8 mouse cellular contexts compared by ENCODE assay signal in the genomic region with DNA sequence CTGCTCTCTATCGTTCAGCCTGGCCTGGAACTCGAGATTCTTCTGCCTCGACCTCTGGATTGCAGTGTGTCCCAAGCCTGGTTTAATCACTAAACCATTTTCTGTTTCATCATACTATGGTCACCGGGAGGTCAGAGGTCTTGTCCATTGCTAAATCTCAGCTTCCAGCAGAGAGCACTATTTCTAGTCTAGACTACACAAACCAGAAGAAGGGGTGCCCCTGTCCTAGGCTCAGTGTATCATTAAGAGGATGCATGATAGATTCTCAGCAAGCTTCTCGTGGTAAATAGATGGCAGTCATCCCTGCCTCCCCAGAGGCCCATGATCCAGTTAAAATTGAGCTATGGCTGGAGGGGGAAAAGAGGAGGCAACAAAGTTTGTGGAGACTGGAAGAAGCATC. TPM values are rescaled to one million over a fixed set of nuclear protein-coding genes. Genes with fewer than 3 reads are reported as not detected.
DNase-seq lines count a peak whose midpoint lies in the region; ATAC-seq and TF ChIP-seq lines count a peak whose summit lies in the region.

No protein-coding gene starts in this region.

- peak overlapping the region; percentile 95 for H3K27ac ChIP-seq in lung, embryonic 14.5 days (ENCODE audit: low read depth)
- peak overlapping the region; percentile 97; the same call in 1 of the 2 replicates for H3K27ac ChIP-seq in embryonic facial prominence, embryonic 15.5 days (replicated peaks)
- peak overlapping the region; percentile 98 for H3K27ac ChIP-seq in kidney, embryonic 16.5 days (ENCODE audit: low read length)
- peak overlapping the region; percentile 91 for H3K27ac ChIP-seq in midbrain, postnatal 0 days (ENCODE audit: low read depth, low read length)

- peak overlapping the region; percentile 81 for H3K4me2 ChIP-seq in lung, embryonic 14.5 days
- H3K4me2 ChIP-seq in embryonic facial prominence, embryonic 15.5 days (replicated peaks) = peak overlapping the region; percentile 80
- H3K4me2 ChIP-seq in kidney, embryonic 16.5 days (replicated peaks; ENCODE audit: low read depth, low read length) = peak overlapping the region; percentile 78
- peak overlapping the region; percentile 47 for H3K4me2 ChIP-seq in midbrain, postnatal 0 days (ENCODE audit: low read depth, low read length, poor library complexity, severe bottlenecking)

- peaks cover 6% of the 10 kb centered on the region; the same call in 1 of the 2 replicates for H3K4me1 ChIP-seq in lung, embryonic 14.5 days (ENCODE audit: insufficient read depth)
- peaks cover 10% of the 10 kb centered on the region; the same call in 1 of the 2 replicates for H3K4me1 ChIP-seq in embryonic facial prominence, embryonic 15.5 days
- H3K4me1 ChIP-seq in kidney, embryonic 16.5 days (ENCODE audit: insufficient read depth, low read length) = peaks cover 11% of the 10 kb centered on the region
- H3K4me1 ChIP-seq in midbrain, postnatal 0 days (ENCODE audit: insufficient read depth, low read length) = no peaks in the 10 kb centered on the region

- ATAC-seq in lung, embryonic 14.5 days (ENCODE audit: insufficient read depth) = no peak
- ATAC-seq in embryonic facial prominence, embryonic 15.5 days (ENCODE audit: insufficient number of reproducible peaks, low FRiP score, low TSS enrichment, low read depth) = no peak
- no peak for ATAC-seq in kidney, embryonic 16.5 days (ENCODE audit: low FRiP score, low TSS enrichment)
- no peak for ATAC-seq in midbrain, postnatal 0 days (ENCODE audit: low FRiP score)

- H3K27me3 ChIP-seq in lung, embryonic 14.5 days (ENCODE audit: insufficient read depth, low read length) = no peaks in the 10 kb centered on the region
- no peaks in the 10 kb centered on the region for H3K27me3 ChIP-seq in embryonic facial prominence, embryonic 15.5 days
- no peaks in the 10 kb centered on the region for H3K27me3 ChIP-seq in kidney, embryonic 16.5 days (ENCODE audit: insufficient read depth, low read length)
- no peaks in the 10 kb centered on the region for H3K27me3 ChIP-seq in midbrain, postnatal 0 days (ENCODE audit: insufficient read depth, low read length)

- DNase-seq in lung, embryonic 14.5 days = peak; percentile 19
- no peak for DNase-seq in lung, postnatal 10 days
- no peak for DNase-seq in midbrain, postnatal 0 days (ENCODE audit: low spot score)
- DNase-seq in frontal cortex, adult 2 months (ENCODE audit: extremely low spot score in 1 of 2, low spot score in 1 of 2) = no peak
- no peak for DNase-seq in urinary bladder, postnatal 14 days (ENCODE audit: low spot score)
- no peak for DNase-seq in left cerebral cortex, adult 9 months (ENCODE audit: low spot score in 2 of 2)

- H3K4me3 ChIP-seq in lung, embryonic 14.5 days (ENCODE audit: low read depth, low read length) = peak overlapping the region; percentile 71
- H3K4me3 ChIP-seq in embryonic facial prominence, embryonic 15.5 days (replicated peaks) = peak overlapping the region; percentile 98
- peak overlapping the region; percentile 93 for H3K4me3 ChIP-seq in kidney, embryonic 16.5 days (ENCODE audit: low read length)
- H3K4me3 ChIP-seq in midbrain, postnatal 0 days (ENCODE audit: low read depth, low read length) = peak overlapping the region; percentile 92; the same call in 1 of the 2 replicates

- no peak overlapping the region for H3K9ac ChIP-seq in lung, embryonic 14.5 days
- H3K9ac ChIP-seq in embryonic facial prominence, embryonic 15.5 days = no peak overlapping the region
- peak overlapping the region; percentile 91 for H3K9ac ChIP-seq in kidney, embryonic 16.5 days (replicated peaks; ENCODE audit: low read length)
- no peak overlapping the region for H3K9ac ChIP-seq in midbrain, postnatal 0 days (replicated peaks; ENCODE audit: low read length, poor library complexity, severe bottlenecking)

- TF ChIP-seq CTCF in lung, embryonic 14.5 days (IDR thresholded peaks at IDR 0.05; ENCODE audit: low read depth) = no peak
- TF ChIP-seq CTCF in midbrain, postnatal 0 days (IDR thresholded peaks at IDR 0.05) = no peak

- H3K9me3 ChIP-seq in lung, embryonic 14.5 days (ENCODE audit: low read depth, low read length) = no peaks in the 10 kb centered on the region
- H3K9me3 ChIP-seq in embryonic facial prominence, embryonic 15.5 days (replicated peaks) = no peaks in the 10 kb centered on the region
- no peaks in the 10 kb centered on the region for H3K9me3 ChIP-seq in kidney, embryonic 16.5 days (ENCODE audit: low read length)
- no peaks in the 10 kb centered on the region for H3K9me3 ChIP-seq in midbrain, postnatal 0 days (ENCODE audit: low read length)

- WGBS in lung, embryonic 14.5 days = 77% methylated on average over 5 of the region's 5 CpGs
- 75% methylated on average over 5 of the region's 5 CpGs for WGBS in embryonic facial prominence, embryonic 15.5 days
- WGBS in kidney, embryonic 16.5 days = 79% methylated on average over 5 of the region's 5 CpGs
- 83% methylated on average over 5 of the region's 5 CpGs for WGBS in midbrain, postnatal 0 days

- peaks cover 30% of the 10 kb centered on the region for H3K36me3 ChIP-seq in lung, embryonic 14.5 days (ENCODE audit: insufficient read depth)
- H3K36me3 ChIP-seq in embryonic facial prominence, embryonic 15.5 days = peaks cover 44% of the 10 kb centered on the region
- H3K36me3 ChIP-seq in kidney, embryonic 16.5 days (ENCODE audit: insufficient read depth, low read length) = peaks cover 30% of the 10 kb centered on the region
- H3K36me3 ChIP-seq in midbrain, postnatal 0 days (ENCODE audit: insufficient read depth, low read length) = peaks cover 40% of the 10 kb centered on the region

RNA-seq across cellular contexts. Expression of gene Dhps, which starts 0.5 kb away (rescaled TPM):
- 60.3 and 61.5 TPM in 2 replicates for polyA plus RNA-seq in lung, embryonic 14.5 days (2014; fragmentation: Nextera tagmentation; extraction: Ambion mirVana)
- polyA plus RNA-seq in embryonic facial prominence, embryonic 15.5 days (2015; fragmentation: Nextera tagmentation; extraction: Ambion mirVana) = 53.0 and 57.9 TPM in 2 replicates
- polyA plus RNA-seq in kidney, embryonic 16.5 days (2015; fragmentation: Nextera tagmentation; extraction: Ambion mirVana) = 60.6 and 70.5 TPM in 2 replicates
- 66.3 and 77.1 TPM in 2 replicates for total RNA-seq in midbrain, postnatal 0 days (2014; rRNA removed)
- 128 and 129 TPM in 2 replicates for polyA plus RNA-seq in midbrain, postnatal 0 days (2015; fragmentation: Nextera tagmentation; extraction: Ambion mirVana)
- polyA plus RNA-seq in frontal cortex, adult 2 months (2012; rRNA removed) = 66.6 and 68.7 TPM in 2 replicates

RNA-seq across cellular contexts. Expression of gene Gm5741, which starts 3.3 kb away (rescaled TPM):
- polyA plus RNA-seq in lung, embryonic 14.5 days (2014; fragmentation: Nextera tagmentation; extraction: Ambion mirVana) = 0.72 TPM in 1 of 2 replicates, not detected in the other
- 0.65 and 0.88 TPM in 2 replicates for polyA plus RNA-seq in embryonic facial prominence, embryonic 15.5 days (2015; fragmentation: Nextera tagmentation; extraction: Ambion mirVana)
- polyA plus RNA-seq in kidney, embryonic 16.5 days (2015; fragmentation: Nextera tagmentation; extraction: Ambion mirVana) = 0.62 and 0.92 TPM in 2 replicates
- not detected in 2 replicates for total RNA-seq in midbrain, postnatal 0 days (2014; rRNA removed)
- polyA plus RNA-seq in midbrain, postnatal 0 days (2015; fragmentation: Nextera tagmentation; extraction: Ambion mirVana) = 2.2 TPM in 1 of 2 replicates, not detected in the other
- polyA plus RNA-seq in frontal cortex, adult 2 months (2012; rRNA removed) = 0.74 TPM in 1 of 2 replicates, not detected in the other

RNA-seq across cellular contexts. Expression of gene Wdr83os, which starts 9.5 kb away (rescaled TPM):
- 155 and 158 TPM in 2 replicates for polyA plus RNA-seq in lung, embryonic 14.5 days (2014; fragmentation: Nextera tagmentation; extraction: Ambion mirVana)
- 123 and 127 TPM in 2 replicates for polyA plus RNA-seq in embryonic facial prominence, embryonic 15.5 days (2015; fragmentation: Nextera tagmentation; extraction: Ambion mirVana)
- 141 TPM in 2 replicates for polyA plus RNA-seq in kidney, embryonic 16.5 days (2015; fragmentation: Nextera tagmentation; extraction: Ambion mirVana)
- total RNA-seq in midbrain, postnatal 0 days (2014; rRNA removed) = 92.6 and 105 TPM in 2 replicates
- polyA plus RNA-seq in midbrain, postnatal 0 days (2015; fragmentation: Nextera tagmentation; extraction: Ambion mirVana) = 129 and 137 TPM in 2 replicates
- polyA plus RNA-seq in frontal cortex, adult 2 months (2012; rRNA removed) = 110 and 122 TPM in 2 replicates

RNA-seq across cellular contexts. Expression of gene Wdr83, which starts 10.1 kb away (rescaled TPM):
- polyA plus RNA-seq in lung, embryonic 14.5 days (2014; fragmentation: Nextera tagmentation; extraction: Ambion mirVana) = 42.9 and 45.3 TPM in 2 replicates
- polyA plus RNA-seq in embryonic facial prominence, embryonic 15.5 days (2015; fragmentation: Nextera tagmentation; extraction: Ambion mirVana) = 42.0 and 43.7 TPM in 2 replicates
- 53.0 and 54.8 TPM in 2 replicates for polyA plus RNA-seq in kidney, embryonic 16.5 days (2015; fragmentation: Nextera tagmentation; extraction: Ambion mirVana)
- total RNA-seq in midbrain, postnatal 0 days (2014; rRNA removed) = 27.4 and 34.1 TPM in 2 replicates
- 37.0 and 39.9 TPM in 2 replicates for polyA plus RNA-seq in midbrain, postnatal 0 days (2015; fragmentation: Nextera tagmentation; extraction: Ambion mirVana)
- polyA plus RNA-seq in frontal cortex, adult 2 months (2012; rRNA removed) = 57.8 and 58.2 TPM in 2 replicates

RNA-seq across cellular contexts. Expression of gene Fbxw9, which starts 11.2 kb away (rescaled TPM):
- polyA plus RNA-seq in lung, embryonic 14.5 days (2014; fragmentation: Nextera tagmentation; extraction: Ambion mirVana) = 23.1 and 23.7 TPM in 2 replicates
- polyA plus RNA-seq in embryonic facial prominence, embryonic 15.5 days (2015; fragmentation: Nextera tagmentation; extraction: Ambion mirVana) = 32.6 and 37.4 TPM in 2 replicates
- 34.6 and 37.3 TPM in 2 replicates for polyA plus RNA-seq in kidney, embryonic 16.5 days (2015; fragmentation: Nextera tagmentation; extraction: Ambion mirVana)
- total RNA-seq in midbrain, postnatal 0 days (2014; rRNA removed) = 113 and 120 TPM in 2 replicates
- polyA plus RNA-seq in midbrain, postnatal 0 days (2015; fragmentation: Nextera tagmentation; extraction: Ambion mirVana) = 92.1 and 97.1 TPM in 2 replicates
- polyA plus RNA-seq in frontal cortex, adult 2 months (2012; rRNA removed) = 42.4 and 46.3 TPM in 2 replicates
